Mouse (Mus musculus) heart, embryonic 11.5 days (tissue): ENCODE results near the gene Car8. TPM values are rescaled to one million over a fixed set of nuclear protein-coding genes. Genes with fewer than 3 reads are reported as not detected.
"Not testable (repeated sequence)": the region's sequence is repeated elsewhere in the genome, so short reads cannot be mapped to it uniquely, and the experiment has no call there.

Experiments used
- ATAC-seq: fragments of 200-750 bp; cut with Nextera tagmentation; replicated peaks from 2 replicates; pipeline ENCODE4 v1.8.0; 2017; ENCODE audit warnings: moderate library complexity; ENCODE audit not compliant: insufficient number of reproducible peaks, low FRiP score, low TSS enrichment
- H3K27ac ChIP-seq: fragments of 300-500 bp; sonication (generic); 2 replicates; pipeline ENCODE4 v1.5.1; 2014; ENCODE audit warnings: mild to moderate bottlenecking, low read depth, low read length
- H3K27me3 ChIP-seq: fragments of 300-500 bp; sonication (generic); 2 replicates; pipeline ENCODE4 v1.6.1; 2014; ENCODE audit warnings: mild to moderate bottlenecking, low read length, mixed read lengths; ENCODE audit not compliant: control insufficient read depth, insufficient read depth
- H3K36me3 ChIP-seq: fragments of 300-500 bp; sonication (generic); 2 replicates; pipeline ENCODE4 v1.6.1; 2014; ENCODE audit warnings: mild to moderate bottlenecking, low read length, moderate library complexity, mixed read lengths; ENCODE audit not compliant: control insufficient read depth, insufficient read depth
- H3K4me1 ChIP-seq: fragments of 300-500 bp; sonication (generic); 2 replicates; pipeline ENCODE4 v1.6.1; 2014; ENCODE audit warnings: low read length; ENCODE audit not compliant: control insufficient read depth, insufficient read depth
- H3K4me2 ChIP-seq: fragments of 300-500 bp; sonication (generic); 2 replicates; pipeline ENCODE4 v1.6.1; 2014; ENCODE audit warnings: mild to moderate bottlenecking, moderate library complexity
- H3K4me3 ChIP-seq: fragments of 300-500 bp; sonication (generic); 2 replicates; pipeline ENCODE4 v1.5.1; 2014; ENCODE audit warnings: low read depth, low read length
- H3K9ac ChIP-seq: fragments of 300-500 bp; sonication (generic); 2 replicates; pipeline ENCODE4 v1.6.1; 2014; ENCODE audit warnings: mild to moderate bottlenecking, low read depth, low read length, moderate library complexity
- H3K9me3 ChIP-seq: fragments of 300-500 bp; sonication (generic); replicated peaks from 2 replicates; pipeline ENCODE4 v1.6.1; 2016; ENCODE audit warnings: low read length; ENCODE audit not compliant: control insufficient read depth
- WGBS: fragments of 180-500 bp; shearing (Covaris S2); extraction: QIAGEN DNeasy Blood & Tissue Kit; methylation state at CpG from one replicate; pipeline ENCODE4 v1.1.7; 2014; ENCODE audit not compliant: insufficient replicate concordance; 5-methylcytosine and 5-hydroxymethylcytosine counted together
- polyA plus RNA-seq: library from polyadenylated mRNA; unstranded; fragments of >200 nt; fragmentation: Nextera tagmentation; extraction: Ambion mirVana; gene quantifications from 2 replicates; pipeline ENCODE4 v1.2.1, GENCODE M21; 2014

Gene Car8
- polyA plus RNA-seq, 1 experiment from 2014 or later: 5.7 TPM

DNA sequence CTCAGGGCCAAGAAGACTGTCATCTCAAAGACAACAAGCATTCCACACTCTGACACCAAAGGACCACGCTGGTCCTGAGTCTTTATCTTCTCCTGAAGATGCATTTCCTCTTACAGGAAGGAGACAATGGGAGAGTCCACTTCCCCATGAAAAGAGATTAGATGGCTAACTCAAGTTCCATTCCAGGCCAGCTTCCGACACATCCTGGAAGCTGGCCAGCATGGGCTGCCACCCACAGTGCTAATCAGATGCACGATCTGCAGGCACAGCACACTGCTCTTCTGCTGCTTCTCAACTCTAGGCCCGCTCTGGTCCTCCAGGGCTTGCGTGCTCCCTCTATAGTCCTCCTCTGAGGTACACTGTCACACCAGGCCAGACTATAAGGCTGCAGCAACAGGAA is 40.8 kb downstream of the Car8 start:
- H3K27ac ChIP-seq: no peak overlapping the region
- ATAC-seq: no peak
- no peak overlapping the region for H3K4me2 ChIP-seq
- H3K27me3 ChIP-seq: no peaks in the 10 kb centered on the region
- peaks cover 20% of the 10 kb centered on the region for H3K4me1 ChIP-seq
- no peak overlapping the region for H3K9ac ChIP-seq
- no peaks in the 10 kb centered on the region for H3K9me3 ChIP-seq
- no peak overlapping the region for H3K4me3 ChIP-seq
- no peaks in the 10 kb centered on the region for H3K36me3 ChIP-seq
- 59% methylated on average over 5 of the region's 5 CpGs for WGBS

DNA sequence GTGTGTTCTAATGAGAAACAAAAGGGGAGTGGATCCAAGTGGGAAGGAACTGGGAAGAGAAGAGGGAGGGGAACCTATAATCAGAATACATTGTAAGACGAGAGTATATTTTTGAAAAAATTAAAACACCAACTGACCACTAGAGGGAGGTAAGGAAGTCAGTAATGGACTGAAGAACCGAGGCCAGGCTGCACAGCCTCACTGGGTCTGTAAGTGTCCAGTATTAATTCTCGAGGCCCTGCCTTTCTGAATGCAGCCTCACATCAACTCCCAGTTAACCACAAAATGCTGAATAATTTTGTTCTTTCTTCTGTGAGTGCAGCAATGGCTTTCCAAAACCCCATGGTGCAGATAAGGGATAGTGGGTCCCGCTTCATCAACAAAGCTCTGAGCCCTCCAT is 48.4 kb downstream of the Car8 start:
- no peaks in the 10 kb centered on the region for H3K27me3 ChIP-seq
- H3K4me1 ChIP-seq: no peaks in the 10 kb centered on the region
- no peaks in the 10 kb centered on the region for H3K9me3 ChIP-seq
- no peak for ATAC-seq
- H3K36me3 ChIP-seq: no peaks in the 10 kb centered on the region
- no peak overlapping the region for H3K4me2 ChIP-seq
- H3K27ac ChIP-seq: no peak overlapping the region
- 69% methylated on average over 4 of the region's 4 CpGs for WGBS
- H3K9ac ChIP-seq: no peak overlapping the region
- no peak overlapping the region for H3K4me3 ChIP-seq

DNA sequence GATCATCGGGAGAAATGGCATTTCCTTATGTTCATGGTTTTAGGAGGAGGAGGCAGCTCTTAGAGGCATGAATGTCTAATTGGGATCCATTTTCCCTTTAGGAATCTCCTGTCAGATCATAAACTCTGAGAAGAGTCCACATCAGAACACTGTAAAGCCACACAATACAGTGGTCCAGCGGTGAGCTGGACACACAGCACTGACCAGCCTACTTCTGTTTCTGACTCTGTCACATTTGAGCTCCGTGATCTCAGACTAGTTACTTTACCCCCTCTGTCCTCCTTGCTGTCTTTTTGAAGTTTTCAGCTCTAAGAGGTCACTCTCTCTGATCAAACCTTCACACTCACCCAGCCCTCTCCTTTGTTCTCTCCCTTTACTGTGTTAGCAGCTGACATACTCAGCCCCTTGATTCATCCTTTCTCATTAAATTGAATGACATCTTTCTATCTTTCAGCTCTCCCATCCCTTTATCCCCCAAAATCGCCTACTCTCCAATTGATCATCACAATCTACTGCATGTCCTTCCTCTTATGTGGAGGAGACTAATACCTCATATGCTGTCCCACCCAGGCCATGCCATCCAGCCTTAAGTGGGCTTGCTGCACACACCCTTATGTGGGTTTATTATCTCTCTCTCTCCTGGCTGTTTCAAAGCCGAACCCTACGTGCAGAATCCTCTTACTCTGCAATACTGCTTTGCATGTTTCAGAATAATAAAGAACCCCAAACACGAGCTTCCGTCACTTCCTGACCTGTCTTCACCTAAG is 51.7 kb downstream of the Car8 start:
- 74% methylated on average over 8 of the region's 8 CpGs for WGBS

DNA sequence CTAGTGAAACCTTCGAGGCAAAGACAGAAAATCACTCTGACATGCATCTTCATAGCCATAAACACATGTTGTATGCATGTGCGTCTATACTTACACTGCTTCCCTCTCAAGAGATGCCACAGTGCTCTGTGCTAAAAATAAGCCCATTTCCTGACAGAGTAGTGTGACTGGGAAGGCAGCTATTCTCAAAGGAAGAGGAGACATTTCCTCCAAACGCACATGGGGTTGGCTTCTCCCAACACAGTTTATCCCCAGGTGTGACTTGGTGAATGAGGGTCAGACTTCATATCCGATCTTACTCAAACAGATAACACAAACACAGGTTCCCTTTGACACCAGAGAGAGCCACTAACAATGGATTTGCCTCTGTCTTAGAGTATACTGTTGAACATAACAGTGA is 58.3 kb downstream of the Car8 start:
- no peak overlapping the region for H3K4me3 ChIP-seq
- WGBS: 58% methylated on average over 4 of the region's 4 CpGs
- H3K27ac ChIP-seq: no peak overlapping the region

More for the DNA sequence above, 51.7 kb downstream of the Car8 start:
- Histone ChIP-seq H3K4me1 (no peaks in the 10 kb centered on the region), H3K27me3 (no peaks in the 10 kb centered on the region), H3K9me3 (no peaks in the 10 kb centered on the region), H3K9ac (no peak overlapping the region), H3K27ac (no peak overlapping the region), H3K4me3 (no peak overlapping the region), H3K4me2 (no peak overlapping the region), H3K36me3 (no peaks in the 10 kb centered on the region)
- no peak for ATAC-seq

DNA sequence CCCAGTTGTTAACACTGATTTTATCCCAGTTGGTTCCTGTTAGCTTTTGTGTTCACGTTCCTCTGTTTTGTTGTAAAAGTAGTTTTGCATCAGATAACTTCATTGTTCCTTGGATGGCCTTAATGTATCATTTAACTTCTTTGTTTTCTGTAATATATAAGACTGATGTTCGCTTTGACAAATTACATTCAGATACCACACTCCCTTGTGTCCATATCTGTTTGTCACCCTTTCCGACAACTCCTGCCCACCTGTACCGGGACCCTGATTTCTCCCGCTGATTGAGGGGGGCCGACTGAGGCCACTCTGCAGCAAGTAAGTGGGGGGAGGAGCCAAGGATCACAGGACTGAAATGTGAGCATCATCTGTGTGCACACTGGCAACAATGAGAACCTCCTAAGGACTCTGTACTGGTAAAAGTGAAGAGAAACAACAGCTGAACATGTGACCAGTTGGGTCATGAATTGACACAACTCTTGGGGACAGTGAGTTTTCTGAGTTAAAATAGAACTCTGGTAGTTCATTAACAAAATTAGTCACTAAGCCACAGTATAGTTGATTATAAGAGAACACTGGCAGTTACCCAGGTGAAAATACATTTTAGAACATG is 84.1 kb downstream of the Car8 start:
- Histone ChIP-seq H3K27me3 (no peaks in the 10 kb centered on the region), H3K4me3 (no peak overlapping the region), H3K4me2 (no peak overlapping the region), H3K36me3 (no peaks in the 10 kb centered on the region), H3K9me3 (no peaks in the 10 kb centered on the region), H3K9ac (no peak overlapping the region), H3K27ac (no peak overlapping the region), H3K4me1 (no peaks in the 10 kb centered on the region)
- WGBS: 67% methylated on average over 6 of the region's 6 CpGs
- ATAC-seq: no peak

More for the DNA sequence above, 58.3 kb downstream of the Car8 start:
- no peak overlapping the region for H3K9ac ChIP-seq
- H3K9me3 ChIP-seq: no peaks in the 10 kb centered on the region
- H3K27me3 ChIP-seq: no peaks in the 10 kb centered on the region
- no peaks in the 10 kb centered on the region for H3K36me3 ChIP-seq
- ATAC-seq: no peak
- H3K4me2 ChIP-seq: no peak overlapping the region
- H3K4me1 ChIP-seq: no peaks in the 10 kb centered on the region

DNA sequence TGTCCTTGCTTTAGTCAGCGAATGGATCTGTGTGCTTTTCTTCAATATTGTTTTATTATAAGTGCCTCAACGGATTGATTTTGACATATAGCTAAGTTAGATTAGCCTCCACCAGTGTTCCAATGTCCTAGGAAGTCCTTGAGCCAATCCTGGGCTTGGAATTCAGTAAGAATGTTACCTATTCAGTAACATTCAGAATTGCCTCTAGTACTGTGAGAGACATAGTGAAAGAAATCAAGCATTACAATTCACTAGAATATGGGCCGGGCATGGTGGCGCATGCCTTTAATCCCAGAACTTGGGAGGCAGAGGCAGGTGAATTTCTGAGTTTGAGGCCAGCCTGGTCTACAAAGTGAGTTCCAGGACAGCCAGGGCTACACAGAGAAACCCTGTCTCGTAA is 84.9 kb downstream of the Car8 start:
- H3K27ac ChIP-seq, ATAC-seq, H3K9me3 ChIP-seq, H3K36me3 ChIP-seq, H3K4me2 ChIP-seq, H3K9ac ChIP-seq, H3K4me3 ChIP-seq, H3K4me1 ChIP-seq, H3K27me3 ChIP-seq: not testable (repeated sequence)
- WGBS: 85% methylated on average over 5 of the region's 5 CpGs

DNA sequence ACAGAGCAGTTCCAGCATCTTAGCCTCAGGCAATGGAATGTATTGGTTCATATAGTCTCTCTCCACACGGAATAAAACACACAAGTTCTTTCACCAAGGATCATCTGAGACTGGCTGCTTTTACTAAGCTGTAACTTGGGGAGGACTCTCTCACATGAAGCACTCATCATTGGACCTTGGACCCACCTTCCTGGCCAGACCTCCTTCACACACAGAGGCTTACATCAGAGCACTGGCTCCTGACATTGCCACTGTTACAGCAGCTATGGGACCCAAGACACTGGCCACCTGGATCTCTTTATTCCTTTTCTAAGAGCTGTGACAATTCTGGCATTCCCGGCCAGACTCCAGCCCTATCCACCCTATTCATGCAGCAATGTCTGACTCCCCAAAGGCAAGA is 101.4 kb downstream of the Car8 start:
- 80% methylated on average over 2 of the region's 2 CpGs for WGBS
- no peak overlapping the region for H3K4me2 ChIP-seq
- no peaks in the 10 kb centered on the region for H3K36me3 ChIP-seq
- no peak overlapping the region for H3K9ac ChIP-seq
- no peaks in the 10 kb centered on the region for H3K27me3 ChIP-seq
- no peaks in the 10 kb centered on the region for H3K4me1 ChIP-seq
- ATAC-seq: no peak
- H3K9me3 ChIP-seq: no peaks in the 10 kb centered on the region
- H3K27ac ChIP-seq: no peak overlapping the region
- H3K4me3 ChIP-seq: no peak overlapping the region

DNA sequence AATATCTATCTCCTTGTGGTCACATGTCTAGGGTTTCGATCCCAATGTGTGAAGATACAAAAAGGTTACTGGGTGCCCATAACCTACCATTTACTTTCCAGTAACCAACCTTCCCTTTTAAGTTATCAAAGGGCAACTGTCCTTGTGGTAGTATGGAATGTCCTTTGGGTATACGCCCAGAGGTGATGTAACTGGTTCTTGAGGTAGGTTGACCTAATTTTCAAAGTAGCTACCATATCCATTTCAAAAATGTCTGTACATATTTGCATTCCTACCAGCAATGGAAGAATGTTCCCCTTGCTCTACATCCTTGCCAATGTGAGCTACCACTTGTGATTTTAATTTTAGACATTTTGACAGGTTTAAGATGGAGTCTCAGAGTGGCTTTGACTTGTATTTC is 106.8 kb downstream of the Car8 start:
- Histone ChIP-seq H3K27ac (no peak overlapping the region), H3K36me3 (no peaks in the 10 kb centered on the region), H3K9me3 (no peaks in the 10 kb centered on the region), H3K4me2 (no peak overlapping the region), H3K4me3 (no peak overlapping the region), H3K4me1 (no peaks in the 10 kb centered on the region), H3K27me3 (no peaks in the 10 kb centered on the region), H3K9ac (no peak overlapping the region)
- ATAC-seq: no peak
- 90% methylated on average over 2 of the region's 2 CpGs for WGBS

DNA sequence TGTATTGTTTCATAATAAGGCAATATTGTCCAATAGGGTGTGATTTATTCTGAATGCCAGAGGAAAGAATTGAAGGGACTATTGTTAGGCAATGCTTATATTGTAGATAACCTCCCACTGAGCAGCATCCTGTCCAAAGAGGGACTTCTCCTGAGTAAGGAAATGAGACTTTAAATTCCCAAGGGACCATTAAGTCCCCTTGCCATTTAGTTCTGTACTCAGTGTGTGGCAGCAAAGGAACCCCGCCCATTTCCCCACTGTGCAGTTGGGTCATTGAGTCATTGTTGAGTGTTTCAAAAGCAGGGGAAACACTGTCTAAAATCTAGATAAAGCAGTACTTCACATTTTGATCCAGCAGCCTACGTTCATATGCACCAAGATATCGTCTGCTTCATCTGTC is 125.3 kb downstream of the Car8 start:
- Histone ChIP-seq H3K27ac (no peak overlapping the region), H3K4me2 (no peak overlapping the region), H3K9ac (no peak overlapping the region), H3K27me3 (no peaks in the 10 kb centered on the region), H3K9me3 (no peaks in the 10 kb centered on the region), H3K36me3 (no peaks in the 10 kb centered on the region), H3K4me3 (no peak overlapping the region), H3K4me1 (no peaks in the 10 kb centered on the region)
- no peak for ATAC-seq
- 53% methylated on average over 3 of the region's 3 CpGs for WGBS
